Mouse (Mus musculus): Measurements from ENCODE around the gene Fancd2.

Gene Fancd2

DNA sequence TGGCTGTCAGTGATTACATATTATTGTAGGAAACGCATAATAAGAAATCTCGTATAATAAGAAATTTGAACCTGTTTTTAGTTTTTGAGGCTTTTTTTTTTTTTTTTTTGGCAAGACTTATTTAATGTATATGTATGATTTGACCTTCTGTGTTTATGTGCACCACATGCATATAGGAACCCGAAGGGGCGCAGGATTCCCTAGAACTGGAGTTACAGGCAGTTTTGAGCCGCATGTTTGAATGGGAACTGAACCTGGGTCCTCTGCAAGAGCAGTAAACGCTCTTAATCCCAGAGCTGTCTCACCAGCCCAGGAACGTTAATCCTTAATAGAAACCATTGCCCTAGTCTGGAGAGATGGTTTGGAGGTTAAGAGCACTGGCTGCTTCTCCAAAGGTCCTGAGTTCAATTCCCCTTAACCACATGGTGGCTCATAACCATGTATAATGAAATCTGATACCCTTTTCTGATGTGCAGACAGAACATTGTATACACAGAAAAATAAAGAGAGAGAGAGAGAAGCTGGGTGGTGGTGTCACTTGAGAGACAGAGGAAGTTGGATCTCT, 440 bp downstream of the Fancd2 start:
- DNase-seq = no peak

DNA sequence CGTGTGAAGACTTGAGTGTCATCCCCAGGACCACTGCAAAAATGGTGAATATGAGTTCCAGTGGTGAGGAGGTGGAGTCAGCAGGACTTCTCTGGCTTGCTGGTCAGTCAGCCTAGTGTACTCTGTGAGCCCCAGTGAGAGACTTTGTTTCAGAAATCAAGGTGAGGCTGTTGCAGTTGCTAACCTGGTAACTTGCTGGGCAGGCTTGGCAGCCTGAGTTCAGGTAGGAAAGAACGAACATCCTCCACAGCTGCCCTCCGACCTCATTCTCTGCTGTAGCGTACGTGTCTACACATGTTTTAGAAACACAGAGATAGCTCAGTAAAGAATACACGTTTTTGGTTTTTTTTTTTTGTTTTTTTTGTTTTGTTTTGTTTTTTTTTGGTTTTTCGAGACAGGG, 3.4 kb downstream of the Fancd2 start:
- DNase-seq = no peak

DNA sequence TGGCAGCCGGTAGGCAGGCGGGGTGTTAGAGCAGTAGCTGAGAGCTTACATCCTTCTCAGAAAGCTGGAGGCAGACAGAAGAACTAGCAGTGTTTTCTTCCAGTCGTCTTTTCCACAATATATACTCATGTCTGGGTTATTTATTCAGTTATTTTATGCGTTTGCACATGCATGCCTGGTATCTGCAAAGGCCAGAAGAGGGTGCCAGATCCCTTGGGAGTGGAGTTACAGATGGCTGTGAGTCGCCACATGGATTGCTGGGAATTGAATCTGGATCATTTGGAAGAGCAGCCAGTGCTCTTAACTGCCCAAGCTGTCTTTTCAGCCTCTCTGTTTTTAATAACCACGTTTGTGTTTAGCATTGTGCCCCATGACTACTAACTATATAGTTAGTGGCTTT, 10.1 kb downstream of the Fancd2 start:
- DNase-seq = no peak

DNA sequence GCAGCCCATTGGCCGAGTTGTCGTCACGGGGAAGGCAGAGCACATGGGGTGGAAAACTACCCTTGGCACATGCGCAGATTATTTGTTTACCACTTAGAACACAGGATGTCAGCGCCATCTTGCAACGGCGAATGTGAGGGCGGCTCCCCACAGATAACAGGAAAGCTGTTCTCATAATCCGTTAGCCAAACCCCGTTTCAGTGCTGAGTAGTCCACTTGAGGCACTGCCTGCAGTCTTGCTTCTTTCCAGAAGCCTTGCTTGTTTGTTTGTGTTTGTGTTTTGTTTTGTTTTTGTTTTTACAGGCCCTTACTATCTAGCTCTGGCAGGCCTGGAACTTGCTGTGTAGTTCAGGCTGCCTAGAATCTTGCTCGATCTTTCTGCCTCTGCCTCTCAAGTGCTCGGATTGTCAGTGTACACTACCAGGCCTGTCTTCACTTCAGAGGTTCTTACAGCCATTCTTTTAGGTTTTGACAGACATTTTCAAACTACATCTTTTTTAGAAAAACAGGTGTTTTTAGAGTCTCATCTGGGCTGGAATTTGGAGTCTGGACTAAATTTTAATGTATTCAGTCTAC, 12.5 kb downstream of the Fancd2 start:
- no peak for DNase-seq

DNA sequence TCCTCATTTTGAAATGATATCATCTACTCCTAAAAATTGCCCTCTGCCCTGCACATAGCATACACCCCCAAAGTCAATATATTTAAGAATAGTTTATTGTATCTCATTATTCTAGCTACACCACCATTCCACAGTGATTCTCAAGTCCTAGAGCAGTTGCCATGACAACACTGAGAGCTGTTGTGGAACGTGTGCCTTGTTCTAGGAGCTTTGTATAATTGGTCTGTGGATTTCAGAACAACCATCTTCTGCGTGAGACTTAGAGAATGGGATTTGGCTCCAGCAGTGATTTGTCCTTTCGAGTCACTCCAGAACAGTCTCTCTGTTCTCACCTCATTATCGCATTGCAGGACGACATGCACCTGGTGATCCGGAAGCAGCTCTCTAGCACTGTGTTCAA, 28.3 kb downstream of the Fancd2 start:
- peak; percentile 18 for DNase-seq

GRCm38 (mm10) chr6:113564557-113564956, 33.1 kb downstream of the Fancd2 start:
- DNase-seq = no peak

DNA sequence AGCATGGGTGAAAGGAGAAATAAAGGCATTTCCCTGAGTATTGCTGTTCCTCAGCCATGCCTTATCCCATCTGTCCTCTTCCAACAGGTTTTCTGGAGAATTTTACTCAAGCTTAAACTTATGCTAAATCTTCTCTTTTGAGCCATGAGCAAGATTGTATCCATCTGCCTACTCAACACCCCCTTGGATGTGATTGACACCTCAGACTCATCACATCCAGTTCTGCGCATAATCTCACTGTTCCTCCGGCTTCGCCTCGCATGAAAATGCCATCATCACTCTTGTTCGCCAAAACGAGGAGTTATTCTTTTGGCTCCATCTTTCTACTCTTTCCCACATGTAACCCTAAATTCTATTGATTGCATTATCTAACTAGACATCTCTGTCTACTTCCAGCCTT, 44.6 kb downstream of the Fancd2 start:
- peak; percentile 66 for DNase-seq

GRCm38 (mm10) chr6:113579306-113579705, 47.8 kb downstream of the Fancd2 start:
- DNase-seq = no peak

DNA sequence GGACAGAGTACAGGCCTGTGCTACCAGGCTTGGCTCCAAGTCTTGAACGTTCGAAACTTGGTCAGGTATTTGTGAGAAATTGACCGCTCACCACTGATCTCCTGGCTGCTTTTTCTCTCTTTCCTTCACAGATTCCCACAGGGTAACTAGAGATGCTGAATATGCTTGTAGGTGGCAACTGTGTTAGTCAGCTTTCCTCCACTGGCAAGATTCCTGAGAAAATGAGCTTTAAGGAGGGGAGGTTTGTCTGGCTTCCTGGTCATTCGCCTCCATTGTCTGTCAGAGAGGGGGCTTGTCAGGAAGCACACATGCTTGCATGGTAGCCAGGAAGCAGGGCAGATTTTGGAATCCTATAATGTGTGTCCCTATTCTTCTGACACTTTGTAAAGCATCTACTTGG, 51.5 kb downstream of the Fancd2 start:
- peak; percentile 31 for DNase-seq

- peak; percentile 26 for DNase-seq
Observed at GRCm38 (mm10) chr6:113585065-113585464, 53.6 kb downstream of the Fancd2 start.

GRCm38 (mm10) chr6:113586466-113587183, 55.1 kb downstream of the Fancd2 start:
- DNase-seq = no peak

GRCm38 (mm10) chr6:113592637-113593036, 61.2 kb downstream of the Fancd2 start:
- DNase-seq = no peak

GRCm38 (mm10) chr6:113597945-113598344, 66.5 kb downstream of the Fancd2 start:
- DNase-seq = no peak

- DNase-seq = no peak
Observed at GRCm38 (mm10) chr6:113599833-113600232, 68.4 kb downstream of the Fancd2 start.

DNA sequence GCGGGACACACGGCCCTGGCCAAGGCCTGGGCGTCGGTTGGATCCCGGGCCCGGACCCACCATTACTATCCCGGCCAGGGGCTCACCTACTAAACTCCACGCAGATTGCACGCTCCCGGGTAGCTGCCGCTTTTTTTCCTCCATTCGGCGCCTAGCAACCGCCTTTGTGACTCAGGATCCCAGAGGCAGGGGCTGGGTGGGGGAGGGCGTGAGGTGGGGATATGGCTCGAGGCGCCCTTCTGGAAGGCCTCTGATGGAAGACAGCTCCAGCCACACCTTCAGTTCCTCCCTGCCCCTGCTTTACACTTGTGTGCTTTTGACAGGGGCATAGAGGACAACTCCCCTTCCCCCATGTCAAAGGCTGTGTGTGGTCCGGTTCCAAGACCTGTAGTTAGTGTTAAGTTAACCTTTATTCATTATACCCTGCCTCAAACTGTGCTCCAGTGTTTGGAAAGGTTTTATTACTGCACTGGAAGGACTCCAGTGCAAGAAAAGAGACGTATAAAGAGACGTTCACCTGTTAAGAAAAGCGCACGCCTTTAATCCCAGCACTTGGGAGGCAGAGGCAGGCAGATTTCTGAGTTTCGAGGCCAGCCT, 69.2 kb downstream of the Fancd2 start, which contains the start of gene Fancd2os:
Gene Fancd2os, minus strand, starts transcription at position 173 of the 597 bp plus-strand sequence.
- DNase-seq = no peak

- no peak for DNase-seq
Observed at GRCm38 (mm10) chr6:113602821-113603220, 71.3 kb downstream of the Fancd2 start.

- DNase-seq = no peak
Observed at GRCm38 (mm10) chr6:113603993-113604392, 72.5 kb downstream of the Fancd2 start.

DNA sequence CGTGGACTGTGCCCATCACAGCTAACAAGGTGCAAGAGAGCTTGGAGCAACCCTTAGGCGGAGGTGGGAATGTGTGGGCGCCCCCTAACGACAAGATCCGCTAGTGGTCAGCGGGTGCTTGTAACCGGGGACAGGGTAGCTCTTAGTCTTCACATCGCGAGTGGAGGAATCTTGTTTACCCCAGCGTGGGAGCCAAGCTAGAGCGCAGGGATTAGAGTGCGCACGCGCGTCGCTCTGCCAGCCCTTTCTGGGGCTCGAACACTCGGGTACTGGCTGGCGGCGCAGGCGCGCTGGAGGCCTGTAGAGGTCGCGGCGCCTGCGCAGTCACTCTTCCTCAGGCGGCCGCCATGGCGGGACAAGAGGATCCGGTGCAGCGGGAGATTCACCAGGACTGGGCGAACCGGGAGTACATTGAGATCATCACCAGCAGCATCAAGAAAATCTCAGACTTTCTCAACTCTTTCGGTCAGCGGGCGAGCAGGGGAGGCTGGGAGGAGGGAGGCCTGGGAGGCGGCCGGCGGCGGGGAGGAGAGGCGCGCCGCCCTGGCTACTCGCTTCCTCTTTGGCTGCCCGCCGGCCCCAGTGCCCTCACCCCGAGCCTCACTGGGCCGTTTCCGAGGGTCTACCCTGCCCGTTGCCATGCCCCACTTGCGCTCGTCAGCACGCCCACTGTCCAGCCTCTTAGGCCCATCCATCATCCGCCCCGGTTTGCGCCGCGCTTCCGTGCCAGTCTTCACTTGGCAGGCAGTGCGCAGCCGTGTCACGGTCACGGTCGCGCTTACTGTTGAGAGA, 73.1 kb downstream of the Fancd2 start, which contains the start of gene Brk1:
Gene Brk1, plus strand, starts transcription at position 341 of the 792 bp plus-strand sequence.
- peak; percentile 93 for DNase-seq

DNA sequence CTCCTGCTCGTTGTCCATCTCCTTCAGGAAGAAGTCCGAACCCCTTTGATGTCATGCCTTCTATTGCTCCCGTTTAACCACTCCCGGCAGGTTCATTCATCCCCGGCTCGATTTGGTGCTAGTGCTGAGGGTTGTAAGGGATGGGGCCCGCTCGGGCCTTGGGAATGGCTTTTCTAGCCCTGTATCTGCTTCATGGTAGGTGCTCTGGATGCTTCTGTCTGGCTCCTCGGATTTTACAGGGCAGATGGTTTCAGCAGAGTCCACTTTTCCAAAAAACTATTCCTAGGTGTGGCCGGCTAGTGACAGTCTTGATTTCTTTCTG, 73.7 kb downstream of the Fancd2 start:
- no peak for DNase-seq

DNA sequence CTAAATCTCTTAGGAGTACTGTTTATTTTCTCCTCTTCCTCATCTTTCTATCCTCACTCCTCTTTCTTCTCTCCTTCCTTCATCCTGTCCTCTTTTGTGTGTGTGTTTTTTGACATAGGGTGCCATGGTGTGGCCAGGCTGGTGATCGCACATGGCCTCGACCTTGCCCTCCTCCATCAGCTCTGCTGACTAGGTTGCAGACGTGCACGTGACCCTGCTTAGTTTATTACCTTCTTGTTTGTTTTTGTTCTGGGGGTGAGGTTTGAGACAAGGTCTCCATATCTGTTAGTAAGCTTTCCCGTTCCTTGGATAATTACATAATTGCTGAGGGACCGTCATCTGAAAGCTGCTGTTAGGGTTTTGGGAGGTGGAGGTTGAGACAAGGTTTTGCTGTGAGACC, 77.4 kb downstream of the Fancd2 start:
- no peak for DNase-seq

- no peak for DNase-seq
Observed at GRCm38 (mm10) chr6:113609293-113609692, 77.8 kb downstream of the Fancd2 start.

DNA sequence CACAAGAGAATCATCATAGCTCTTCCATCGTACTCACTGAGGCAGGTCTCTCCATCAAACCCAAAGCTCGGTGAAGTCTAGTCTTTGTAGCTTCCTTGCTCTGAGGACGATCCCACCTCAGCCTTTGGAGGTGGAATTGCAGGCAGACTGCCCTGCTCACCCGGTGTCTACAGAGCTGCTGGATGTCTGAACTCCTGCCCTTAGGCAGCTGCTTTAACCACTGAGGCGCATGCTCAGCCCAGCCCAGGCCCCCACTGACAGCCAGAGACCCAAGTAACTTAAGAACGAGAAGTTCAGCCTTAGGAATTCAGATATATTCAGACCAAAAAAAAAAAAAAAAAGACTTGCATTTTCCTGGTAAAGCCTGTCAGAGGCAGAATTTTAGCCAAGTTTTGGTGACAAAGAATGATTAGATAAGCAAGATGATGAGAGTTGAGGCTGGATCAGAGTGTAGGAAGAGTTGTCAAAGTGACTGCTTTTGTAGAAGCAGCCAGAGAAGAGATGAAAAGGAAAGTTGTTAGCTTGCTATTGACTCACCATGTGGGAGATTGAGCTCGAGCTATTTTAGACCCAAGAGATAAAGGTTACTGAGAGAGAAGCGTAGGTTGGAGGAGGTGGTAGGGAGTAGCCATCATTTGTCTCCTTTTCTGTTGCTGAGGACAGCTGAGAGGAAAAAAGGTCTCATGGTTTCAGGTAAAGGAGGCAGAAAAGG, 80.9 kb downstream of the Fancd2 start:
- peak; percentile 69 for DNase-seq
